Mouse (Mus musculus) left cerebral cortex, adult 11 months (tissue): ENCODE results near the gene Med17.

ENCODE experiments used
- DNase-seq: peaks from one replicate; pipeline ENCODE4 v3.0.0; 2022; ENCODE audit warnings: low spot score

The Med17 gene

DNA sequence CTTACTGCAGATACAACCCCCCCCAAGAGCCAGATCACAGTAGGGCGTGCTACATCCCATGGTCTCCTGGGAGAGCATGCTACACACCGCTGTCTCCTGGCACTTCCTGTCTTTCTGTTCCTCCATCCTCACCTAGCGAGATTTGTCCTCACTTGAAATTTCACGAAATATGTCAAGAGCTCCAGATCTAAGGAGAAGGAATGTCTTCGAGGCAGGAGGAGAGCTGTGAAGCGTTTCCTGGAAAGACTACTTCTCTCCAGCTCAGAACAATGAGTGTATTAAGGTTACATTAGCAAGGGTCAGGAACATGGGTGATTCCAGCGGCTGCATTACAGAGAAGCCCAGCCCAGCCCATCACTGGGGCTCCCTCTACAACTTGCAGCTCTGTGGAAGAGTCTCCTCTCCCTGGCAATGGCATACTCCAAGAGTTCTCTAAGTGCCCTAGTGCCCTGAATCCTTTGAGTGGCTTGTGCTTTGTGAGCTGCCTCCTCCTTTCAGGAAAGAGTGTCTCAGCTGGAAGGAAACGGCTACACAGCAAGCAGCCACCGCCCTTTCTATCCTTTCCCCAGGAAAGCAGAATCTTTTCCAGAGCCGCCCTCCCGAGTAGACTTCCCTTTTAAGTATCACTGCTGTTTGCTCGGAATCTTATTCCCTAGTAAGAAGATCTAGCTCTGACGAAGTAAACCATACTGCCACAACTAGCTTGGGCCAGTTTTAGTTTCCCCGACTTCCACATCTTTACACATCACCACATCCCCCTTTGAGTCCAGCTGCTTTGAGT is 42.0 kb downstream of the Med17 start:
- no peak for DNase-seq

DNA sequence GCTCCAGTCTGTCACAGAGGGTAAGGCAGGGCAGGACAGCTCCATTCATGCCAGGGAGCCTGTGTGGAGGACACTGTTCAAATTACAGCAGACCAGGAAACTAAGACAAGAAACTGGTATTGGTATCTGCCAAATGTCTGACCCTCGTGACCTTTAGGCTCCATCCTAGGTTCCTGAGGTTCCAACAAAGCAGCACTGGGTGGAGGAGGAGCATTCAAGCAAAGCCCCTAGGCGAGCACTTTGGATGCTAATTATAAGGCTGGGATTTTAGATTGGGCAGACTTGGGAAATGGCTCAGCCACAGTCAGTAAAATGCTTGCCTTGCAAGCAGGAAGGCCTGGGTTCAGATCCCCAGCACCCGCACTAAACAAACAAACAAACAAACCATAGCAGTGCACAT is 43.7 kb downstream of the Med17 start:
- DNase-seq: no peak

DNA sequence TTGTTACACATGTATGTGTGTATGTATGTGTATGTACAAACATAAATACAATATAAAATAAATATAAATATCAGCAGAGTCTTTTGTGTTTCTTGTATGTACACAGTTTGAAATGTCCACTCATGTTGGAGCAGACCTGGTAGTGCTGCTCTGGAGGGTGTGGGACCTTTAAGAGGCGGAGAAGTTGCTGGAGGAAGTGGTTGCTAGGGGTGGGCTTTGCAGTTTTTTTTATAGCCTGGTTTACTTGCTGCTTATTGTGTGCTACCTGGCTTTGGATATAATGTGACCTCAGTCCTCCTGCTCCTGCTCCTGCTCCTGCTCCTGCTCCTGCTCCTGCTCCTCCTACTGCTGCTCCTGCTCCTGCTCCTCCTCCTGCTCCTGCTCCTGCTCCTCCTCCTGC is 46.1 kb downstream of the Med17 start:
- no peak for DNase-seq

DNA sequence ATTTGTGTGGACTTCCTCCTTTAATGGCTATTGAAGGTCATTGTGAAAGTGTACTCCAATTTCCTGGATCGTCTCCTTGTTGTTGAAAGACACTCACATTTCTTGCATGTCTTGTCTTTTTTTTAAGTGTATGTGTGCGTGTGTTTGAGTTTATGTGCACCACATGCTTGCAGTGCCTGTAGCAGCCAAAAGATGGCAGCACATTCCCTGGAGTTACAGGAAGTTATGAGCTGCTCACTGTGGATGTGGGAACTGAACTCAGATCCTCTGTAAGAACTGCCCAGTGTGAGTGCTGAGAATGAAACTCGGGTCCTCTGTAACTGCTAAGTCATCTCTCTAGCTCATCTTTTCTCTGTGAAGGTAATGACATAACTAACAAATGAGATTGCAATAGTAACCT is 47.3 kb downstream of the Med17 start:
- DNase-seq: no peak

DNA sequence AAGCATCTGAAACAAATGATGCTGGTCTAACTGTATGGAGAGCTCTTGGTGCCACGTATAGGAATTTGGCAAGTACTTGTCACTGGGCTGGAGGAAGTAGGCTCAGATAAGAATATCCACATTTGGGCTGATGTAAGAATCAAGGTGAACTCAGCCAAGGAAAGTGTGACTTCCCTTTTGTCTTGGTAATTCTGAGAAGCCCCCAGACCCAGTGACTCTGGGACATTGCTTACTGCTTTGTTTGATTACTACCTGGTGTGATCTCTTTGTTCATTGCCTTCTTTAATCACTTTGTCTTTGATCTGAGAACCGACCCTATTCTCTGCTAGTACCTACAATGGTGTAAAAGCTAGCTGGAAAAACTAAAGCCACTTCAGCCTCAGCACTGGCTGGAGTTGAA is 54.8 kb downstream of the Med17 start:
- DNase-seq: no peak

DNA sequence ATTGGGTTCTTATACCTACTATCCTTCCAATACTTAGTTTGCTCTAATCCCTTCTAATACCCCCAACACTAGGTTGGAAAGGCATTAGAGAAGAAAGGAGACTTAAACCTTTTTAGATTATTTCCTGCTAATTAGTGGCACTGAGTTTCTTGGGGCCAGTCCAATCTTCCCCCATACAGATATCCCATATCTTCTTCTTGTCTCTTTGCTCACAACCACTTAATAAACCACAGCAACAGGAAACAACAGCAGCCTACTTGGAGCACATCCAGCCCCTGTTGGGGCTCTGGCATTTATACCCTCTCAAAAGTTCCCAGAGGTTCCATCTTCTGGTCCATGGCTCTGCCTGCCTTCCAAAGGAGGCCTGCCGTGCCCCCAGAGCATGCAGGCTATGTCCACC is 66.0 kb downstream of the Med17 start:
- DNase-seq: no peak

DNA sequence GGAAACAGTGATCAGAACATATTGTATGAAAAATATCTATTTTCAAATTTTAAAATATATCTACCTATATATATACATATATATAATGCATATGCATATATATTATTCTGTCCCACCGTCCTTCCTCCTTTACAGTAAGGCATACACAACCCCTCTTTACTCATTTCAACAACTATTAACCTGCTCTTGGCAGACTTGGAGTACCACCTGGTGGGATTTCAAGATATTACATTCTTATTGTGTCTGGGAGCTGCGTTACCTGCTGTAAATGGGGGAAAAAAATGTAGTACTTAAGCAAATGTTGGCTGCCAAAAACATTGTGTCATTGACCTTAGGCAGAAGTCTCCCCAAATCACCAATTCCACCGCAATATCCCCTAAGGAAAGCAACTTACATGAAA is 67.9 kb downstream of the Med17 start:
- DNase-seq: no peak
